Mouse (Mus musculus) liver, embryonic 12.5 days (tissue): ENCODE data around the gene Dmd. TPM values are rescaled to one million over a fixed set of nuclear protein-coding genes. Genes with fewer than 3 reads are reported as not detected.
"Not testable (repeated sequence)": the region's sequence is repeated elsewhere in the genome, so short reads cannot be mapped to it uniquely, and the experiment has no call there.

ENCODE experiments used
- ATAC-seq: fragments of 200-750 bp; cut with Nextera tagmentation; 2 replicates; pipeline ENCODE4 v1.8.0; 2017; ENCODE audit warnings: moderate number of reproducible peaks, mild to moderate bottlenecking, moderate library complexity
- H3K27ac ChIP-seq: fragments of 300-500 bp; sonication (generic); 2 replicates; pipeline ENCODE4 v1.5.1; 2016; ENCODE audit warnings: mild to moderate bottlenecking
- H3K27me3 ChIP-seq: fragments of 300-500 bp; sonication (generic); replicated peaks from 2 replicates; pipeline ENCODE4 v1.6.1; 2016; ENCODE audit warnings: mild to moderate bottlenecking, moderate library complexity
- H3K36me3 ChIP-seq: fragments of 300-500 bp; sonication (generic); 2 replicates; pipeline ENCODE4 v1.6.1; 2016; ENCODE audit warnings: mild to moderate bottlenecking, moderate library complexity
- H3K4me1 ChIP-seq: fragments of 300-500 bp; sonication (generic); 2 replicates; pipeline ENCODE4 v1.6.1; 2016
- H3K4me2 ChIP-seq: fragments of 300-500 bp; sonication (generic); 2 replicates; pipeline ENCODE4 v1.6.1; 2016; ENCODE audit warnings: mild to moderate bottlenecking, moderate library complexity
- H3K4me3 ChIP-seq: fragments of 300-500 bp; sonication (generic); 2 replicates; pipeline ENCODE4 v1.5.1; 2016; ENCODE audit warnings: mild to moderate bottlenecking, moderate library complexity
- H3K9ac ChIP-seq: fragments of 300-500 bp; sonication (generic); 2 replicates; pipeline ENCODE4 v1.6.1; 2016; ENCODE audit warnings: mild to moderate bottlenecking, moderate library complexity
- H3K9me3 ChIP-seq: fragments of 300-500 bp; sonication (generic); replicated peaks from 2 replicates; pipeline ENCODE4 v1.6.1; 2016; ENCODE audit warnings: mild to moderate bottlenecking, moderate library complexity
- WGBS: fragments of 180-500 bp; shearing (Covaris S2); methylation state at CpG from one replicate; pipeline ENCODE4 v1.1.7; 2016; ENCODE audit not compliant: insufficient replicate concordance; 5-methylcytosine and 5-hydroxymethylcytosine counted together
- polyA plus RNA-seq: library from polyadenylated mRNA; unstranded; fragments of >200 nt; fragmentation: Nextera tagmentation; extraction: Ambion mirVana; gene quantifications from 2 replicates; pipeline ENCODE4 v1.2.1, GENCODE M21; 2016

The Dmd gene
- polyA plus RNA-seq, 1 experiment from 2014 or later: 6.8 TPM

DNA sequence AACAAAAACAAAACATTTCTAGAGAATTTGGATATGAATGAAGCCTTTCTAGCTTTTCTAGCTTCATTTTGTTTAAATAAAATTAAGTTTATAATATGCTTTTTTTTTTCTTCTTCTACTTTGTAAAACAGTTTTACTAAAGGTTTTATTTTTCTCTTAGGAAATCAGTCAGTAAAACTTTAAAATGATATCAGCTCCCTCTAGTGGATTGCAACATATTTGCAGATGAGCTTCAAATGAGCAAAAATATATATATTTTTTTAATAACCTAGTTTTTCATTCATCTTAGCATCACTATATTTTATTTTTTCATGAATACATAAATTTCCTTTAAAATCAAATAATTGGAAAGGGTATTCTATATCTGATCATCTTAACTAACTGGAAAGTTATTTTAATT lies 838.7 kb downstream of the Dmd start:
- Histone ChIP-seq H3K4me2 (no peak overlapping the region), H3K27me3 (no peaks in the 10 kb centered on the region), H3K36me3 (no peaks in the 10 kb centered on the region), H3K27ac (no peak overlapping the region), H3K4me1 (no peaks in the 10 kb centered on the region), H3K4me3 (no peak overlapping the region), H3K9me3 (no peaks in the 10 kb centered on the region), H3K9ac (no peak overlapping the region)
- no peak for ATAC-seq

GRCm38 (mm10) chrX:83867469-83867868 lies 918.8 kb downstream of the Dmd start:
- H3K27ac ChIP-seq, H3K4me3 ChIP-seq, H3K9me3 ChIP-seq, H3K9ac ChIP-seq, ATAC-seq, H3K4me1 ChIP-seq, H3K36me3 ChIP-seq, H3K27me3 ChIP-seq, H3K4me2 ChIP-seq: not testable (repeated sequence)
- 32% methylated on average over 9 of the region's 9 CpGs for WGBS

DNA sequence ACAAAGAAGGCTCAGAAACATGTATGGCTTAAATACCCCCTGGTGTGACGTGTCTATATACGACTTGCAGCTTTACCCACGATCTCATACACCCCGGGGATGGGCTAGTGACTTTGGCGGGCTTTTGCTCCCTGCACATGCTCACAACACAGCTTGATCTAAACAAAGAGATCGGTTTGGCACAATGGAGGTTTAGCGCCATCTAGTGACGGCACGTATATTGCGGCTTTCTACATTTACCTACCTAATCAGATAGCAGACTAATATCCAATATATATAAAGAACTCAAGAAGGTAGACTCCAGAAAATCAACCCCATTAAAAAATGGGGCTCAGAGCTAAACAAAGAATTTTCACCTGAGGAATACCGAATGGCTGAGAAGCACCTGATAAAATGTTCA lies 926.7 kb downstream of the Dmd start:
- not testable (repeated sequence) for H3K4me3 ChIP-seq, H3K36me3 ChIP-seq, H3K27me3 ChIP-seq, H3K9me3 ChIP-seq, ATAC-seq, H3K27ac ChIP-seq, H3K9ac ChIP-seq, H3K4me2 ChIP-seq, H3K4me1 ChIP-seq
- WGBS: 76% methylated on average over 11 of the region's 11 CpGs

GRCm38 (mm10) chrX:83975895-83976294 lies 1027.2 kb downstream of the Dmd start:
- no peaks in the 10 kb centered on the region for H3K27me3 ChIP-seq
- H3K27ac ChIP-seq: no peak overlapping the region
- no peak for ATAC-seq
- H3K4me1 ChIP-seq: no peaks in the 10 kb centered on the region
- H3K9ac ChIP-seq: no peak overlapping the region
- no peak overlapping the region for H3K4me3 ChIP-seq
- no peaks in the 10 kb centered on the region for H3K9me3 ChIP-seq
- WGBS: 27% methylated on average over 1 of the region's 1 CpGs
- H3K36me3 ChIP-seq: no peaks in the 10 kb centered on the region
- H3K4me2 ChIP-seq: no peak overlapping the region

DNA sequence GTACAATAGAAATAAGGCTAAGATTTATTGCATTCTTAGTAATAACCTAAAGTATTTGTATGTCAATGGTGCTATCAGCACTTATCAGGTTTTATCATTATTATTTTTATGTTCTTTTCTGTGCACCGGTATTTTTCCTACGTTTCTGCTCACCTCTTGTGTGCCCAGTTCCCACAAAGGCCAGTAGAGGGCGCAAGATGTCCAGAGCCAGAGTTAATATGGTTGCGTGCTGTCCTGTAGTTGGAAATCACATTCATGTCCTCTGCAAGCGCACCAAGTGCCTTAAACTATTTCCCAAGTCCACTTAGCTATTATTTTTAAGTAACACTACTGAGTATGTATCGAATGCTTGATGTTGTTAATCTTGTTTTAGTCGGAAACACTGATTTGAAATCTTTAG lies 1052.6 kb downstream of the Dmd start:
- Histone ChIP-seq H3K36me3 (no peaks in the 10 kb centered on the region), H3K9ac (no peak overlapping the region), H3K27ac (no peak overlapping the region), H3K27me3 (no peaks in the 10 kb centered on the region), H3K4me1 (no peaks in the 10 kb centered on the region), H3K4me3 (no peak overlapping the region), H3K4me2 (no peak overlapping the region), H3K9me3 (no peaks in the 10 kb centered on the region)
- WGBS: 40% methylated on average over 7 of the region's 7 CpGs
- no peak for ATAC-seq

DNA sequence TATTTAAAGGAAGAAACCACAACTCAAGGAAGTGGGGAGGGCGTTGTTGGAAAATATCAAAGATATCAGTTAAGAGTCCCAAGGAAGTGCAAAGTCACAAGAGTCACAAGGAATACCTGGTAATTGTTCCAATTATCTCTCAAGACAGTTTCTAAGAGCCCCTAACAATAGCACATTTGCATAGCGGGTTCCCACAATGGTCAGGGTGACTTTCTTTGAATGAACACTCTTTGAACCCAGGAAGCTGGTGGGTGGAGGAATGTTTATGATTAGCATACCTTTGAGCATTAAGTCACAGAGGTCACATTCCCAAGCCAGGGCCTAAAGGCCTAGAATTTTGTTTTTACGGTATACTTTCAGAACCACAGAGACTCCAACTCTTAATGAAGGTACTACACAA lies 1113.8 kb downstream of the Dmd start:
- H3K4me2 ChIP-seq, H3K4me1 ChIP-seq, H3K27ac ChIP-seq, H3K4me3 ChIP-seq, H3K27me3 ChIP-seq, H3K9me3 ChIP-seq, ATAC-seq, H3K9ac ChIP-seq, H3K36me3 ChIP-seq: not testable (repeated sequence)
- 75% methylated on average over 3 of the region's 3 CpGs for WGBS

- no peaks in the 10 kb centered on the region for H3K36me3 ChIP-seq
- no peak overlapping the region for H3K9ac ChIP-seq
- H3K27ac ChIP-seq: no peak overlapping the region
- ATAC-seq: no peak
- no peaks in the 10 kb centered on the region for H3K27me3 ChIP-seq
- no peaks in the 10 kb centered on the region for H3K9me3 ChIP-seq
- WGBS: 52% methylated on average over 2 of the region's 2 CpGs
- H3K4me1 ChIP-seq: no peaks in the 10 kb centered on the region
- no peak overlapping the region for H3K4me2 ChIP-seq
- no peak overlapping the region for H3K4me3 ChIP-seq
Measured at GRCm38 (mm10) chrX:84165872-84166271, 1217.2 kb downstream of the Dmd start.

DNA sequence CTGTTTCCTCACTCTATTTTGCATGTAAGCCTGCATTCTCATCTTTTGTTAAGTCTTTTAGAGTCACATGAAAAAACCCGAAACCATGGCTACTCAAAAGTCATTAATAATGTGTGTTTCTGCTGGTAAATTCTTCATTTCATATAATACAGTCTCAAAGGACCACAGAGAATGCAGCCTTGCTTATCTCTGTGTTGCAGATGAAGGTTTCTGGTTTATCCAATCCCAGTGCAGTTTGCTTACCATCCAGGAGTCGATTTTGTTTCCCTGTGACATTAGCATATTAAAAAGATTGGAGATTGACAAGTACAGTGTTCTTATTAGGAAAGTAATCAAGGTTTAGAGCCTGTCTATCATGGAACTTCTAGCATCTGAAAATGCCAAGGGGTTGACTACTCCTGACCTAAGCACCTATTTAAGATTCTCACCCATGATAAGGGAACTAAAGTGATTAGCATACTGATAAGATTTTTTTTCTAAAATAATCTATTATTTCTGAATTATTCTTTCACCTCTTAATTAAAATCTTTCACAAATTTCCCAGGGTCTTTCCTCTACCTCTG lies 1292.7 kb downstream of the Dmd start:
- no peak for ATAC-seq
- H3K27me3 ChIP-seq: no peaks in the 10 kb centered on the region
- H3K4me2 ChIP-seq: no peak overlapping the region
- H3K27ac ChIP-seq: no peak overlapping the region
- 33% methylated on average over 2 of the region's 2 CpGs for WGBS
- no peaks in the 10 kb centered on the region for H3K36me3 ChIP-seq
- H3K9ac ChIP-seq: no peak overlapping the region
- H3K4me1 ChIP-seq: no peaks in the 10 kb centered on the region
- H3K9me3 ChIP-seq: no peaks in the 10 kb centered on the region
- H3K4me3 ChIP-seq: no peak overlapping the region

GRCm38 (mm10) chrX:84330593-84330992 lies 1381.9 kb downstream of the Dmd start:
- Histone ChIP-seq H3K4me2 (no peak overlapping the region), H3K36me3 (no peaks in the 10 kb centered on the region), H3K27me3 (no peaks in the 10 kb centered on the region), H3K9ac (no peak overlapping the region), H3K4me1 (no peaks in the 10 kb centered on the region), H3K27ac (no peak overlapping the region), H3K4me3 (no peak overlapping the region), H3K9me3 (no peaks in the 10 kb centered on the region)
- ATAC-seq: no peak

GRCm38 (mm10) chrX:84332177-84332576 lies 1383.5 kb downstream of the Dmd start:
- WGBS: 76% methylated on average over 1 of the region's 1 CpGs
- ATAC-seq: no peak

GRCm38 (mm10) chrX:84364981-84365380 lies 1416.3 kb downstream of the Dmd start:
- no peaks in the 10 kb centered on the region for H3K36me3 ChIP-seq
- no peaks in the 10 kb centered on the region for H3K4me1 ChIP-seq
- H3K27ac ChIP-seq: no peak overlapping the region
- no peak for ATAC-seq
- no peak overlapping the region for H3K9ac ChIP-seq
- H3K27me3 ChIP-seq: no peaks in the 10 kb centered on the region
- H3K9me3 ChIP-seq: no peaks in the 10 kb centered on the region
- H3K4me3 ChIP-seq: no peak overlapping the region
- H3K4me2 ChIP-seq: no peak overlapping the region

More at GRCm38 (mm10) chrX:84332177-84332576, 1383.5 kb downstream of the Dmd start:
- no peaks in the 10 kb centered on the region for H3K36me3 ChIP-seq
- H3K9me3 ChIP-seq: no peaks in the 10 kb centered on the region
- H3K27ac ChIP-seq: no peak overlapping the region
- H3K4me1 ChIP-seq: no peaks in the 10 kb centered on the region
- no peak overlapping the region for H3K4me3 ChIP-seq
- H3K27me3 ChIP-seq: no peaks in the 10 kb centered on the region
- H3K4me2 ChIP-seq: no peak overlapping the region
- no peak overlapping the region for H3K9ac ChIP-seq

- no peaks in the 10 kb centered on the region for H3K9me3 ChIP-seq
- no peak overlapping the region for H3K27ac ChIP-seq
- no peaks in the 10 kb centered on the region for H3K36me3 ChIP-seq
- no peaks in the 10 kb centered on the region for H3K4me1 ChIP-seq
- WGBS: 58% methylated on average over 4 of the region's 4 CpGs
- no peak overlapping the region for H3K4me3 ChIP-seq
- H3K27me3 ChIP-seq: no peaks in the 10 kb centered on the region
- no peak overlapping the region for H3K4me2 ChIP-seq
- ATAC-seq: no peak
- no peak overlapping the region for H3K9ac ChIP-seq
Measured at GRCm38 (mm10) chrX:84435608-84436007, 1486.9 kb downstream of the Dmd start.

- Histone ChIP-seq H3K4me1 (no peaks in the 10 kb centered on the region), H3K27me3 (no peaks in the 10 kb centered on the region), H3K27ac (no peak overlapping the region), H3K4me3 (no peak overlapping the region), H3K9me3 (no peaks in the 10 kb centered on the region), H3K36me3 (no peaks in the 10 kb centered on the region), H3K9ac (no peak overlapping the region), H3K4me2 (no peak overlapping the region)
- 68% methylated on average over 4 of the region's 4 CpGs for WGBS
- ATAC-seq: no peak
Measured at GRCm38 (mm10) chrX:84436556-84436955, 1487.9 kb downstream of the Dmd start.
